Mouse (Mus musculus): Measurements from ENCODE around the gene Ankdd1a. TPM values are rescaled to one million over a fixed set of nuclear protein-coding genes. Genes with fewer than 3 reads are reported as not detected.
A peak's percentile ranks its signal among the peaks of the same experiment; 100 is the strongest.

Ankdd1a gene
- total RNA-seq (2012; rRNA removed) (not detected in 2 replicates), polyA plus RNA-seq (2012; ENCODE audit: insufficient read depth in 1 of 2, insufficient read length in 2 of 2, low read depth in 1 of 2, low replicate concordance in 2 of 2, missing spikeins in 1 of 2) (under 1 TPM in 1 of 2 experiments, not detected in 1; 0.06 TPM)

GRCm38 (mm10) chr9:65519807-65520504, at the start of gene Ankdd1a:
TSS of gene Ankdd1a (minus strand) at chr9:65520193.
- no peak for DNase-seq (ENCODE audit: low read depth, low spot score)
- Histone ChIP-seq H3K27me3 (ENCODE audit: control insufficient read depth in 1 of 2, insufficient read depth in 2 of 2, low read length in 2 of 2) (no peaks in the 10 kb centered on the region), H3K36me3 (ENCODE audit: control insufficient read depth in 1 of 2, insufficient read depth in 2 of 2, low read length in 2 of 2) (no peaks in the 10 kb centered on the region), H3K27ac (ENCODE audit: control insufficient read depth, low read depth, low read length) (no peak within 1 kb of the TSS), H3K4me1 (ENCODE audit: control insufficient read depth in 1 of 2, insufficient read depth in 2 of 2, low read length in 2 of 2) (peaks cover 0 to 3% of the 10 kb centered on the region in 2 experiments; a peak in 2 of 4 replicates), H3K79me2 (ENCODE audit: control insufficient read depth, insufficient read depth, low read length, poor library complexity) (no peaks in the 10 kb centered on the region), H3K9me3 (replicated peaks; ENCODE audit: insufficient read depth, low read length) (no peaks in the 10 kb centered on the region), H3K9ac (ENCODE audit: control insufficient read depth, low read depth, low read length, poor library complexity, severe bottlenecking) (no peak within 1 kb of the TSS), H3K4me3 (ENCODE audit: control insufficient read depth in 1 of 2, insufficient read depth in 1 of 2, low read depth in 2 of 2, low read length in 2 of 2) (no peak within 1 kb of the TSS)
- TF ChIP-seq POLR2A (IDR thresholded peaks at IDR 0.05; ENCODE audit: control insufficient read depth in 1 of 2, insufficient read depth in 1 of 2, low read depth in 1 of 2, low read length in 2 of 2, poor library complexity in 1 of 2) (no peak), ETS1 (IDR thresholded peaks at IDR 0.05; ENCODE audit: low read depth, low read length) (no peak), POLR2AphosphoS2 (IDR thresholded peaks at IDR 0.05; ENCODE audit: low read length) (no peak), ZKSCAN1 (IDR thresholded peaks at IDR 0.05; ENCODE audit: low read depth, low read length) (no peak), POLR2AphosphoS5 (IDR thresholded peaks at IDR 0.05; ENCODE audit: borderline replicate concordance, low read depth, low read length) (no peak), MEF2A (IDR thresholded peaks at IDR 0.05; ENCODE audit: extremely low read depth, insufficient replicate concordance, low read depth, low read length, poor library complexity, severe bottlenecking) (no peak)

GRCm38 (mm10) chr9:65569491-65569971, 49.5 kb upstream of the Ankdd1a start:
- Histone ChIP-seq H3K27ac (ENCODE audit: control insufficient read depth, low read depth, low read length) (no peak overlapping the region), H3K9me3 (replicated peaks; ENCODE audit: insufficient read depth, low read length) (no peaks in the 10 kb centered on the region), H3K27me3 (ENCODE audit: control insufficient read depth in 1 of 2, insufficient read depth in 2 of 2, low read length in 2 of 2) (no peaks in the 10 kb centered on the region), H3K9ac (ENCODE audit: control insufficient read depth, low read depth, low read length, poor library complexity, severe bottlenecking) (no peak overlapping the region), H3K4me3 (ENCODE audit: control insufficient read depth in 1 of 2, insufficient read depth in 1 of 2, low read depth in 2 of 2, low read length in 2 of 2) (no peak overlapping the region), H3K79me2 (ENCODE audit: control insufficient read depth, insufficient read depth, low read length, poor library complexity) (no peaks in the 10 kb centered on the region), H3K4me1 (ENCODE audit: control insufficient read depth in 1 of 2, insufficient read depth in 2 of 2, low read length in 2 of 2) (peaks cover 4 to 5% of the 10 kb centered on the region in 2 experiments; a peak in 3 of 4 replicates), H3K36me3 (ENCODE audit: control insufficient read depth in 1 of 2, insufficient read depth in 2 of 2, low read length in 2 of 2) (peaks cover 4 to 9% of the 10 kb centered on the region in 2 experiments)
- TF ChIP-seq POLR2AphosphoS5 (IDR thresholded peaks at IDR 0.05; ENCODE audit: borderline replicate concordance, low read depth, low read length) (no peak), MYC (IDR thresholded peaks at IDR 0.05; ENCODE audit: low read depth, low read length) (no peak), MAX (IDR thresholded peaks at IDR 0.05; ENCODE audit: low read length) (no peak), ZKSCAN1 (IDR thresholded peaks at IDR 0.05; ENCODE audit: low read depth, low read length) (no peak), TCF12 (IDR thresholded peaks at IDR 0.05; ENCODE audit: low read depth, low read length) (no peak), MEF2A (IDR thresholded peaks at IDR 0.05; ENCODE audit: extremely low read depth, insufficient replicate concordance, low read depth, low read length, poor library complexity, severe bottlenecking) (no peak), SMC3 (IDR thresholded peaks at IDR 0.05; ENCODE audit: low read depth, low read length) (no peak), SIN3A (IDR thresholded peaks at IDR 0.05; ENCODE audit: low read length) (no peak), TAL1 (IDR thresholded peaks at IDR 0.05; ENCODE audit: low read length) (no peak), ZMIZ1 (IDR thresholded peaks at IDR 0.05; ENCODE audit: low read depth, low read length) (no peak), TBP (IDR thresholded peaks at IDR 0.05; ENCODE audit: low read depth, low read length) (no peak), MYB (IDR thresholded peaks at IDR 0.05; ENCODE audit: low read depth, low read length) (no peak), E2F4 (IDR thresholded peaks at IDR 0.05; ENCODE audit: borderline replicate concordance, low read depth, low read length) (no peak), ZNF384 (IDR thresholded peaks at IDR 0.05; ENCODE audit: low read depth, low read length) (no peak), RAD21 (IDR thresholded peaks at IDR 0.05; ENCODE audit: low read depth, low read length) (no peak), NRF1 (IDR thresholded peaks at IDR 0.05; ENCODE audit: insufficient read depth, low read depth, low read length, poor library complexity, severe bottlenecking) (no peak), MXI1 (IDR thresholded peaks at IDR 0.05; ENCODE audit: low read depth, low read length) (no peak)
- DNase-seq (ENCODE audit: low read depth, low spot score) = peak; percentile 46

Data from MEL (cell line).